Mouse (Mus musculus): ENCODE data around the gene Zfp142. TPM values are rescaled to one million over a fixed set of nuclear protein-coding genes. Genes with fewer than 3 reads are reported as not detected.

Gene Zfp142
- total and polyA plus RNA-seq, 2 experiments: 2.0 to 4.7 TPM

GRCm38 (mm10) chr1:74542451-74542961, 45.5 kb downstream of the Zfp142 start, which contains the start of gene Plcd4:
Gene Plcd4 (plus strand): TSS chr1:74542888.
- no peaks in the 10 kb centered on the region for H3K27me3 ChIP-seq (ENCODE audit: control insufficient read depth, insufficient read depth, low read length)
- no peaks in the 10 kb centered on the region for H3K4me1 ChIP-seq (ENCODE audit: control insufficient read depth, insufficient read depth, low read length)
- H3K79me2 ChIP-seq (ENCODE audit: control insufficient read depth, insufficient read depth, low read length): no peaks in the 10 kb centered on the region
- H3K9ac ChIP-seq (ENCODE audit: low read depth, low read length): no peak within 1 kb of the TSS
- H3K27ac ChIP-seq (replicated peaks; ENCODE audit: insufficient read depth, low read depth, low read length): no peak within 1 kb of the TSS
- no peak within 1 kb of the TSS for H3K4me3 ChIP-seq (ENCODE audit: insufficient read depth, low read depth, low read length)
- DNase-seq (ENCODE audit: extremely low read depth, low read depth, low spot score): no peak
- WGBS: 25% methylated on average over 6 of the region's 6 CpGs
- H3K36me3 ChIP-seq (ENCODE audit: control insufficient read depth, insufficient read depth, low read length): no peaks in the 10 kb centered on the region
- TF ChIP-seq POLR2A (IDR thresholded peaks at IDR 0.05; ENCODE audit: extremely low read depth, insufficient read depth, low read length): no peak
- TF ChIP-seq CTCF (IDR thresholded peaks at IDR 0.05; ENCODE audit: low read depth, low read length): no peak

- Histone ChIP-seq H3K36me3 (ENCODE audit: control insufficient read depth, insufficient read depth, low read length) (no peaks in the 10 kb centered on the region), H3K9ac (ENCODE audit: low read depth, low read length) (no peak overlapping the region), H3K4me3 (ENCODE audit: insufficient read depth, low read depth, low read length) (no peak overlapping the region), H3K27ac (replicated peaks; ENCODE audit: insufficient read depth, low read depth, low read length) (no peak overlapping the region), H3K4me1 (ENCODE audit: control insufficient read depth, insufficient read depth, low read length) (no peaks in the 10 kb centered on the region), H3K27me3 (ENCODE audit: control insufficient read depth, insufficient read depth, low read length) (no peaks in the 10 kb centered on the region), H3K79me2 (ENCODE audit: control insufficient read depth, insufficient read depth, low read length) (no peaks in the 10 kb centered on the region)
- TF ChIP-seq POLR2A (IDR thresholded peaks at IDR 0.05; ENCODE audit: extremely low read depth, insufficient read depth, low read length): no peak
- no peak for TF ChIP-seq CTCF (IDR thresholded peaks at IDR 0.05; ENCODE audit: low read depth, low read length)
- DNase-seq (ENCODE audit: extremely low read depth, low read depth, low spot score): no peak
Measured at GRCm38 (mm10) chr1:74538650-74539049, 49.4 kb downstream of the Zfp142 start.

GRCm38 (mm10) chr1:74528589-74528988, 59.5 kb downstream of the Zfp142 start:
- no peak overlapping the region for H3K9ac ChIP-seq (ENCODE audit: low read depth, low read length)
- no peaks in the 10 kb centered on the region for H3K27me3 ChIP-seq (ENCODE audit: control insufficient read depth, insufficient read depth, low read length)
- no peaks in the 10 kb centered on the region for H3K79me2 ChIP-seq (ENCODE audit: control insufficient read depth, insufficient read depth, low read length)
- peak; percentile 24 for DNase-seq (ENCODE audit: extremely low read depth, low read depth, low spot score)
- H3K4me3 ChIP-seq (ENCODE audit: insufficient read depth, low read depth, low read length): no peak overlapping the region
- WGBS: 26% methylated on average over 7 of the region's 7 CpGs
- no peak for TF ChIP-seq POLR2A (IDR thresholded peaks at IDR 0.05; ENCODE audit: extremely low read depth, insufficient read depth, low read length)
- no peak for TF ChIP-seq CTCF (IDR thresholded peaks at IDR 0.05; ENCODE audit: low read depth, low read length)
- H3K27ac ChIP-seq (replicated peaks; ENCODE audit: insufficient read depth, low read depth, low read length): no peak overlapping the region
- peaks cover 55% of the 10 kb centered on the region for H3K36me3 ChIP-seq (ENCODE audit: control insufficient read depth, insufficient read depth, low read length)
- no peaks in the 10 kb centered on the region for H3K4me1 ChIP-seq (ENCODE audit: control insufficient read depth, insufficient read depth, low read length)

GRCm38 (mm10) chr1:74524746-74525145, 63.3 kb downstream of the Zfp142 start:
- Histone ChIP-seq H3K4me1 (ENCODE audit: control insufficient read depth, insufficient read depth, low read length) (no peaks in the 10 kb centered on the region), H3K27me3 (ENCODE audit: control insufficient read depth, insufficient read depth, low read length) (no peaks in the 10 kb centered on the region), H3K9ac (ENCODE audit: low read depth, low read length) (no peak overlapping the region), H3K36me3 (ENCODE audit: control insufficient read depth, insufficient read depth, low read length) (peaks cover 56% of the 10 kb centered on the region), H3K4me3 (ENCODE audit: insufficient read depth, low read depth, low read length) (no peak overlapping the region), H3K79me2 (ENCODE audit: control insufficient read depth, insufficient read depth, low read length) (no peaks in the 10 kb centered on the region), H3K27ac (replicated peaks; ENCODE audit: insufficient read depth, low read depth, low read length) (no peak overlapping the region)
- 87% methylated on average over 4 of the region's 4 CpGs for WGBS
- no peak for TF ChIP-seq CTCF (IDR thresholded peaks at IDR 0.05; ENCODE audit: low read depth, low read length)
- TF ChIP-seq POLR2A (IDR thresholded peaks at IDR 0.05; ENCODE audit: extremely low read depth, insufficient read depth, low read length): no peak
- no peak for DNase-seq (ENCODE audit: extremely low read depth, low read depth, low spot score)

GRCm38 (mm10) chr1:74519875-74520274, 68.2 kb downstream of the Zfp142 start:
- Histone ChIP-seq H3K27ac (replicated peaks; ENCODE audit: insufficient read depth, low read depth, low read length) (no peak overlapping the region), H3K9ac (ENCODE audit: low read depth, low read length) (no peak overlapping the region), H3K27me3 (ENCODE audit: control insufficient read depth, insufficient read depth, low read length) (no peaks in the 10 kb centered on the region), H3K36me3 (ENCODE audit: control insufficient read depth, insufficient read depth, low read length) (peaks cover 35% of the 10 kb centered on the region), H3K4me3 (ENCODE audit: insufficient read depth, low read depth, low read length) (no peak overlapping the region), H3K79me2 (ENCODE audit: control insufficient read depth, insufficient read depth, low read length) (no peaks in the 10 kb centered on the region), H3K4me1 (ENCODE audit: control insufficient read depth, insufficient read depth, low read length) (no peaks in the 10 kb centered on the region)
- no peak for DNase-seq (ENCODE audit: extremely low read depth, low read depth, low spot score)
- TF ChIP-seq POLR2A (IDR thresholded peaks at IDR 0.05; ENCODE audit: extremely low read depth, insufficient read depth, low read length): no peak

Other genes with a start within 250 kb of the Zfp142 start
- gene Catip, start 226.1 kb downstream of the Zfp142 start, total RNA-seq (2014; rRNA removed): 0.09 TPM in 1 of 2 replicates, not detected in the other
- gene Catip, start 226.1 kb downstream of the Zfp142 start, polyA plus RNA-seq (2012; rRNA removed): 0.09 TPM in 1 of 2 replicates, not detected in the other
- gene Slc11a1, start 213.1 kb downstream of the Zfp142 start, total RNA-seq (2014; rRNA removed): 17.5 and 23.4 TPM in 2 replicates
- 10.8 and 21.4 TPM in 2 replicates for gene Slc11a1, start 213.1 kb downstream of the Zfp142 start, polyA plus RNA-seq (2012; rRNA removed)
- 27.1 and 41.9 TPM in 2 replicates for gene Ctdsp1, start 196.7 kb downstream of the Zfp142 start, total RNA-seq (2014; rRNA removed)
- gene Ctdsp1, start 196.7 kb downstream of the Zfp142 start, polyA plus RNA-seq (2012; rRNA removed): 167 and 185 TPM in 2 replicates
- 0.13 and 0.18 TPM in 2 replicates for gene Vil1, start 178.9 kb downstream of the Zfp142 start, total RNA-seq (2014; rRNA removed)
- 0.22 and 0.26 TPM in 2 replicates for gene Vil1, start 178.9 kb downstream of the Zfp142 start, polyA plus RNA-seq (2012; rRNA removed)
- 8.5 and 10.5 TPM in 2 replicates for gene Cnot9, start 82.2 kb downstream of the Zfp142 start, total RNA-seq (2014; rRNA removed)
- 9.6 and 10.7 TPM in 2 replicates for gene Cnot9, start 82.2 kb downstream of the Zfp142 start, polyA plus RNA-seq (2012; rRNA removed)
- not detected in 2 replicates for gene Plcd4, start 45.4 kb downstream of the Zfp142 start, total RNA-seq (2014; rRNA removed)
- not detected in 2 replicates for gene Plcd4, start 45.4 kb downstream of the Zfp142 start, polyA plus RNA-seq (2012; rRNA removed)
- gene Usp37, start 44.0 kb downstream of the Zfp142 start, total RNA-seq (2014; rRNA removed): 5.3 and 8.8 TPM in 2 replicates
- gene Usp37, start 44.0 kb downstream of the Zfp142 start, polyA plus RNA-seq (2012; rRNA removed): 1.0 and 1.4 TPM in 2 replicates
- gene Bcs1l, start within 50 bp of the Zfp142 start, total RNA-seq (2014; rRNA removed): 11.6 and 12.4 TPM in 2 replicates
- 17.8 and 18.3 TPM in 2 replicates for gene Bcs1l, start within 50 bp of the Zfp142 start, polyA plus RNA-seq (2012; rRNA removed)
- gene Rnf25, start 13.2 kb upstream of the Zfp142 start, total RNA-seq (2014; rRNA removed): 11.9 and 13.5 TPM in 2 replicates
- 28.0 and 34.8 TPM in 2 replicates for gene Rnf25, start 13.2 kb upstream of the Zfp142 start, polyA plus RNA-seq (2012; rRNA removed)
- 0.27 and 0.37 TPM in 2 replicates for gene Stk36, start 13.2 kb upstream of the Zfp142 start, total RNA-seq (2014; rRNA removed)
- 0.84 and 1.00 TPM in 2 replicates for gene Stk36, start 13.2 kb upstream of the Zfp142 start, polyA plus RNA-seq (2012; rRNA removed)
- 8.6 and 11.1 TPM in 2 replicates for gene Ttll4, start 73.5 kb upstream of the Zfp142 start, total RNA-seq (2014; rRNA removed)
- gene Ttll4, start 73.5 kb upstream of the Zfp142 start, polyA plus RNA-seq (2012; rRNA removed): 4.5 and 9.1 TPM in 2 replicates
- gene Cyp27a1, start 125.3 kb upstream of the Zfp142 start, total RNA-seq (2014; rRNA removed): 501 and 607 TPM in 2 replicates
- gene Cyp27a1, start 125.3 kb upstream of the Zfp142 start, polyA plus RNA-seq (2012; rRNA removed): 223 and 259 TPM in 2 replicates
- gene Prkag3, start 161.0 kb upstream of the Zfp142 start, total RNA-seq (2014; rRNA removed): 0.07 and 0.28 TPM in 2 replicates
- 0.02 TPM in 1 of 2 replicates, not detected in the other for gene Prkag3, start 161.0 kb upstream of the Zfp142 start, polyA plus RNA-seq (2012; rRNA removed)
- gene Wnt6, start 183.6 kb upstream of the Zfp142 start, total RNA-seq (2014; rRNA removed): not detected in 2 replicates
- gene Wnt6, start 183.6 kb upstream of the Zfp142 start, polyA plus RNA-seq (2012; rRNA removed): 0.05 and 0.28 TPM in 2 replicates
- gene Wnt10a, start 203.3 kb upstream of the Zfp142 start, total RNA-seq (2014; rRNA removed): 1.0 TPM in 1 of 2 replicates, not detected in the other
- not detected in 2 replicates for gene Wnt10a, start 203.3 kb upstream of the Zfp142 start, polyA plus RNA-seq (2012; rRNA removed)

Data from liver, adult 2 months (tissue).